Mouse (Mus musculus) embryo, embryonic 10.5 days (tissue): ENCODE results near the gene Psma4.

Source experiments
- DNase-seq: peaks from one replicate; pipeline ENCODE4 v3.0.0-alpha.2; 2015; ENCODE audit warnings: low spot score

The Psma4 gene

DNA sequence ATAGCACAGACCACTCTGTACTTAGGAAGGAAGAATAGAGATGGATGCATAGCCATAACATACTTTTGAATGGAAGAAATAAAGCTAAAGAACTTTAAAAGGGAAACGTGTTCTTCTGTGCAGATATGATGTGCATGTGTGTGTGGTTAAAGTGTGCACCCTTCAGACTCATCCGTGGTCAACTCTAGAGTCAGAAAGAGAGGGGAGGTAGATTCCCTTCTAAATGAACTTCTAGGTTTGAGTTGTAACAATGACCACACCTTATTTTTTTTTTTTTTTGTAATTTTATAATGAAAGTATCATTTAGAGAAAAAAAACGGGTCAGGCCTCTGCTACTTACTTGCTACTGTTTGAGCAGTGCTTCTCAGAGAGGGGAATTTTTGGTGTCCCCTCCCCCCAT lies 39.8 kb downstream of the Psma4 start:
- no peak for DNase-seq

- DNase-seq = no peak
These were observed 43.8 kb downstream of the Psma4 start for GRCm38 (mm10) chr9:54994381-54994780.

DNA sequence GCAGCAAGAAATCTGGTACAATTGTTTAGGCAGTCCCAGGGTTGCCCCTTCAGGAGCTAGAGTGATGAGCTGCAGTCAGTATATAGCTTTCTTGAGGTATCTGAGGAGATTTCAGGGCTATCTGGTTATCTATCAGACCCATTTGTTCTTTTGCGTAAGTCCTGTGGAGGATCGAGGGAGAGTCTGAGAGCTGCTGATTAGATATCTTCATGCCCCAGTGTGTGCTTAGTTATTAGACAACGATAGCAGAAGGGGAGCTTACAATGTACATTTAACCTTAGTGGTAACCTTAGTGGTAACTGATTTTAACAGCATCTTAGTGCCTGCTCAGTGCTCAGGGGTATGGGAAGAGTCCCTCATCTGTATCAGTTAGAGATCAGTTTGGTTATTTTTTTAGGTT lies 45.1 kb downstream of the Psma4 start:
- DNase-seq = no peak

GRCm38 (mm10) chr9:55003609-55004008 lies 53.0 kb downstream of the Psma4 start:
- no peak for DNase-seq
